Mouse (Mus musculus): ENCODE measurements around the gene Tenm3. TPM values are rescaled to one million over a fixed set of nuclear protein-coding genes. Genes with fewer than 3 reads are reported as not detected.

Gene Tenm3
- polyA plus RNA-seq, 1 experiment from 2014 or later = 57.1 TPM

DNA sequence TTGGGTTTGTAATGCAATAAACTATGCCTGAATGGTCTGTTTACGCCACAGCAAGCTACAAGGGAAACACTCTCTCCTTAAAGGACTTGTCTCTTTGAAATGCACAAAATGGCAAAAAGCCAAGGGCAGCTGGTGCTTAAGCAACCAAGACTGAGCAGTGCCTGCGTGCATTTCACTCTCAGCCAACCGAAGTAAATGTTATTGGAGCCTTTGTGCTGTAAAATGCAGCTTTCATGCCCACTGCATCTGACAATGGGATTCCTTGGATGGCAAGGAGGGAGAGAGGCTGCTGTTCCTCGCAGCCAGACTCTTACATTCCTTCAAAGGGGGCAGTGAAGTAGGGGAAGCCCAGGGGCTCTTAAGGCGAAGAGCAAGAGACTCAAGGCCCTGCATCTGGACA is 385.4 kb downstream of the Tenm3 start:
- no peak overlapping the region for H3K4me3 ChIP-seq (replicated peaks)
- WGBS = 8% methylated on average over 5 of the region's 5 CpGs
- peak; percentile 85 for ATAC-seq
- peaks cover 10% of the 10 kb centered on the region; the same call in 1 of the 2 replicates for H3K27me3 ChIP-seq
- H3K27ac ChIP-seq = peak overlapping the region; percentile 87
- H3K9me3 ChIP-seq = no peaks in the 10 kb centered on the region
- no peaks in the 10 kb centered on the region for H3K36me3 ChIP-seq
- H3K4me2 ChIP-seq (replicated peaks) = 0 out of 2 replicates have a peak overlapping the region, but pooled peaks have one; percentile 9
- H3K4me1 ChIP-seq (replicated peaks) = peaks cover 47% of the 10 kb centered on the region
- H3K9ac ChIP-seq (replicated peaks) = peak overlapping the region; percentile 43; the same call in 1 of the 2 replicates

DNA sequence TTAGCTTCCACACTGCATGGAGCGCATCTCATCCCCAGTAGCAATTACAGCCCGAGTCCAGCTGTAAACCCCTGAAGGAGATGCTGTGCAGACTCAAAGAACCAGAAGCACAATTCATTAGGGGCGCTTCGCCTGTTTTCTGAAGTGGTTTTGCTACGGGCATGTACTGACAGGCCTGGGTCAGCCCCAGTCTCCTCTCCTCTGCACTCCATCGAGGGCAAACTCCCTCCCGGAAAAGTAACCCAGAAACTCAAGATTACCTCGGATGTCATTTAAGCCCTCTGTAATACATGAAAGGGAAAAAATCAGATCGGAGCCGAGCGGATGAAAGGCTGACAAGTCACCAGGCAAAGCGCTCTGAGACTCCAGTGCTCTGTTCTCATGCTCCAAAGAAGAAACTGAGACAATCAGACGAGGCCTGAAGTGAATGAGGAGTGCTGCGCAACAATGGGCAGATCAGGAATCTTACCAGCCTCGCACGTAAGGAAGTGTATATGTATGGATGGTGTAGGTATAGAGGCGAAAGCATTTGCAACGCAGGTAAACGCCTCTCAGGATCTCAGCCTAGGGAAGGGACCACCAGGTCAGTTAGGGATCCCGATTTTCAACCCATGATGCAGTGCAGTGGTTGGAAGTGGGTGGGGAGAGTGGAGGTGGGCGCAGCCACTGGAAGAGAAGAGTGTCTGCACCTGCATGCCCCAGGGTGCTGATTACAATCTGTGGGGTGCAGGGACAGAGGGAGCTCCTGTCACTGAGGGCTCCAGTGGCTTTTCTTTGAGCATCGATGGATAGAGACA is 387.2 kb downstream of the Tenm3 start:
- WGBS = 13% methylated on average over 22 of the region's 22 CpGs
- Histone ChIP-seq H3K27ac (peak overlapping the region; percentile 79), H3K9me3 (no peaks in the 10 kb centered on the region), H3K36me3 (no peaks in the 10 kb centered on the region), H3K4me1 (replicated peaks) (peaks cover 52% of the 10 kb centered on the region), H3K4me3 (replicated peaks) (peak overlapping the region; percentile 8; the same call in 1 of the 2 replicates), H3K9ac (replicated peaks) (peak overlapping the region; percentile 45; the same call in 1 of the 2 replicates), H3K4me2 (replicated peaks) (peak overlapping the region; percentile 42), H3K27me3 (peaks cover 11% of the 10 kb centered on the region; the same call in 1 of the 2 replicates)
- peak; percentile 50 for ATAC-seq

DNA sequence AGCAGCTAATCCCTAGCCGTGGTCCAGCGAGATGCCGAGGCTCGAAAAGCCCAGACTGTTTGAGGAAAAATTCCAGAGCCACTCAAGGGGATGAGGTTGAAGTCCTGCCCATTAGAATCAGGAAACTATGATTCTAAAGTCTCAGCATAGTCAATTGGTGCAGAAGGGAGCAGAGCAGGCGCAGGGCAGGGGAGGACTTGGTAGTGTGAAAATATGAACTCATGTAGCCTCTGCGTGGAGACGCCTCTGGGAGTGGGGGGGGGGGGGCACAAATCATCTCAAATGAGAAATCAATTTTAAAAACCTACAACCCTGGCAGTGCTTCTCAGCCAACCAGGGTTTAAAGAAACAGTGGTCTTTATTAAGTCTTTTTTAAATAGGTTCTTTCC is 392.5 kb downstream of the Tenm3 start:
- H3K4me1 ChIP-seq (replicated peaks) = peaks cover 47% of the 10 kb centered on the region
- no peak for ATAC-seq
- H3K9me3 ChIP-seq = no peaks in the 10 kb centered on the region
- WGBS = 14% methylated on average over 7 of the region's 7 CpGs
- H3K36me3 ChIP-seq = no peaks in the 10 kb centered on the region
- no peak overlapping the region for H3K4me3 ChIP-seq (replicated peaks)
- no peak overlapping the region for H3K9ac ChIP-seq (replicated peaks)
- H3K27ac ChIP-seq = no peak overlapping the region
- H3K4me2 ChIP-seq (replicated peaks) = peak overlapping the region; percentile 26
- 0 out of 2 replicates have a peak, but pooled peaks cover 11% of the 10 kb centered on the region for H3K27me3 ChIP-seq

DNA sequence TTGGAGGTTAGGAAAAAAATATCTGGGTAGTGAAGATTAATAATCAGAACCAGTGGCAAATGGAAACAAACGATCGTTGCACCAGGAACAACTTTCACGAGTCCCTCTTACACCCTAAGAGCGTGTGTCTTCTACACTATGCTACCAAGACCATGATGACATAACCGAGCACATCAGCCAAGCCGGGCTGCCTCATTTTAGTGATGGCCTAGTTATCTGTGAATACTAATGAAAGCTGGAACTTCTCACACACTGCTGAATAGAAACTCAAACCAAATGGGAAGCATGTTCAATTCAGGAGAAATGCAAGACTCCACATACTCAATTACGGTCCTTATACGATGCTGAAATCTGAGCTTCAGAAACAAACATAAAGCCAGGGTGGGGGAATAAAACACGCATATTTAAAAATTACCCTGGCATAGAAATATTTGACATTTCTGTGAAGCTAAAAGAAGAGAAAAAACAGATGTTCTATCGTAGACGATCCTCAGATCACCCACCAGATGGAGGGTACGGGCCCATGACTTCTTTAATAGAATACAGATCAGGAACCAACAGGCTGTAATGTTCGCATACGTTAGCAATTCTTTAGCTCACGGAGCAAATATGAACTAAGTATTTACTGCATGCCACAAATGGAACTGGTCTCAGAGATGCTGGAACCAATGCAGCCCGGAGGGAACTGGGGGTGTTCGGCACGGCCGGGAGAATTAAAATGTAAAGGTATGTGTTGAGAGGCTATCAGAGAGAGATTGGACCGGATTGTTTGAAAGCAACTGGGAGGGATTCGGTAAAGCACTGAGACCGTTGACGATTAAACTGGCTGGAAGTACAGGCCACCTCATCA is 393.1 kb downstream of the Tenm3 start:
- no peaks in the 10 kb centered on the region for H3K36me3 ChIP-seq
- no peak for ATAC-seq
- H3K4me3 ChIP-seq (replicated peaks) = no peak overlapping the region
- H3K4me1 ChIP-seq (replicated peaks) = peaks cover 41% of the 10 kb centered on the region
- no peak overlapping the region for H3K9ac ChIP-seq (replicated peaks)
- peak overlapping the region; percentile 26 for H3K4me2 ChIP-seq (replicated peaks)
- no peak overlapping the region for H3K27ac ChIP-seq
- 46% methylated on average over 23 of the region's 23 CpGs for WGBS
- no peaks in the 10 kb centered on the region for H3K9me3 ChIP-seq
- 0 out of 2 replicates have a peak, but pooled peaks cover 11% of the 10 kb centered on the region for H3K27me3 ChIP-seq

DNA sequence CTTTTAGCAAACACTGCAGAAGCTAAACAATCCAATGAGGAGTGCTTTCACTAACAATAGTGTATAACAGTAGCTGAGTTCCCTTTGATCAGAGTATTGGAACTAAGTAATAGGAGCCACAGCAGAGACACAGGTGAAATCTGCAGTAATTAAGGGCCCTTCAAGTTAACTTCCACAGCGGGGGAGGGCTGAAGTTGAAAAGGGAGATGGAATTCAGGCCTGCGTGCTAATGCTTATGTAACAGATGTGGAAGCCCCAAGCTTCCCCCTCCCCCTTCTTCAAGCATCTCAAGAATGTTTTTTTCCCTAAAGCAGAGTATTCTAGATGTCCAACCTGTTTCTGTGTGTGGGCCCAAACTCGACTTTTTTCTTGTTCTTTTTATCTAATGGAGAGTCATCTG is 394.1 kb downstream of the Tenm3 start:
- no peak overlapping the region for H3K27ac ChIP-seq
- WGBS = 3% methylated on average over 3 of the region's 3 CpGs
- no peaks in the 10 kb centered on the region for H3K36me3 ChIP-seq
- ATAC-seq = no peak
- no peaks in the 10 kb centered on the region for H3K9me3 ChIP-seq
- no peak overlapping the region for H3K4me3 ChIP-seq (replicated peaks)
- peaks cover 36% of the 10 kb centered on the region for H3K4me1 ChIP-seq (replicated peaks)
- H3K9ac ChIP-seq (replicated peaks) = no peak overlapping the region
- 0 out of 2 replicates have a peak, but pooled peaks cover 11% of the 10 kb centered on the region for H3K27me3 ChIP-seq
- H3K4me2 ChIP-seq (replicated peaks) = no peak overlapping the region

DNA sequence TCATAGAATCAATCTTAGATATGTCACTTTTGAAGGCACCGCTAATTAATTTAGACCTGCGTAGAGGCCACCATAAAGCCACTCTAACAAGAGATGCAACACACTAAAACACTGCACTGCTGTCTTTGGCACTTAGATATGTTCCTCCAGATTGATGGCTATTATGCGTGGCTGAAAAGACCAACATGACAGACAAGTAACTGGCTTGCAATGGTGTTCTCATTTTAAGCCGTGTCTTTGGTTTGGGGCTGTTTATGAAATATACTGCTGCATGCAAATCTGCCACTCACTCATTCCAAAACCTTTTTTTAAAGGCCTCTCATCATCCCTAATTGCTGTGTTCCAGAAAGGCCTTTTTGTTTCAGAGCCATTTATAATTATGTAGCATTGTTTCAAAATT is 398.1 kb downstream of the Tenm3 start:
- Histone ChIP-seq H3K9me3 (no peaks in the 10 kb centered on the region), H3K4me1 (replicated peaks) (peaks cover 22% of the 10 kb centered on the region), H3K36me3 (no peaks in the 10 kb centered on the region), H3K9ac (replicated peaks) (no peak overlapping the region), H3K4me3 (replicated peaks) (no peak overlapping the region), H3K4me2 (replicated peaks) (no peak overlapping the region), H3K27ac (no peak overlapping the region), H3K27me3 (no peaks in the 10 kb centered on the region)
- 88% methylated on average over 4 of the region's 4 CpGs for WGBS
- ATAC-seq = no peak

DNA sequence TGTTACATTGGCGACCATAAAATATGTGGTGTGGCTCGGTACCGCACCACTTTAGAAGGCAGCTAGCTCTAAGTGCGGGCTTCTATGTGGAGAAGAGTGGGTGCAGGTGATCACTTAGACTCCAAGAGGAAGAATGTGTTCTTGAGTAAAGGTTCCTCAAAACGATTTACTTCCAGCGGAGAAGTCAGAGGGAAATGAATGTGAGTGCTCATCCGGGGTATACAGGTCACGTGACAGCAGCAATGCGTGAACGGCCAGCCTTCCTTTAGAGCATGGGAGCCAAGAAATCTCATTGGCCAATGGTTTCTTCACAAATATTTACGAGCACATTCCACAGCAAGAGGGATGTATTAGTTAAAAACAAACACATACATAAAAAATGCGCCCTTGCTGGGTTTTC is 404.3 kb downstream of the Tenm3 start:
- WGBS = 83% methylated on average over 12 of the region's 12 CpGs
- no peak overlapping the region for H3K9ac ChIP-seq (replicated peaks)
- no peak for ATAC-seq
- no peak overlapping the region for H3K27ac ChIP-seq
- no peak overlapping the region for H3K4me3 ChIP-seq (replicated peaks)
- H3K9me3 ChIP-seq = no peaks in the 10 kb centered on the region
- no peak overlapping the region for H3K4me2 ChIP-seq (replicated peaks)
- no peaks in the 10 kb centered on the region for H3K36me3 ChIP-seq
- H3K27me3 ChIP-seq = no peaks in the 10 kb centered on the region
- peaks cover 25% of the 10 kb centered on the region for H3K4me1 ChIP-seq (replicated peaks)

DNA sequence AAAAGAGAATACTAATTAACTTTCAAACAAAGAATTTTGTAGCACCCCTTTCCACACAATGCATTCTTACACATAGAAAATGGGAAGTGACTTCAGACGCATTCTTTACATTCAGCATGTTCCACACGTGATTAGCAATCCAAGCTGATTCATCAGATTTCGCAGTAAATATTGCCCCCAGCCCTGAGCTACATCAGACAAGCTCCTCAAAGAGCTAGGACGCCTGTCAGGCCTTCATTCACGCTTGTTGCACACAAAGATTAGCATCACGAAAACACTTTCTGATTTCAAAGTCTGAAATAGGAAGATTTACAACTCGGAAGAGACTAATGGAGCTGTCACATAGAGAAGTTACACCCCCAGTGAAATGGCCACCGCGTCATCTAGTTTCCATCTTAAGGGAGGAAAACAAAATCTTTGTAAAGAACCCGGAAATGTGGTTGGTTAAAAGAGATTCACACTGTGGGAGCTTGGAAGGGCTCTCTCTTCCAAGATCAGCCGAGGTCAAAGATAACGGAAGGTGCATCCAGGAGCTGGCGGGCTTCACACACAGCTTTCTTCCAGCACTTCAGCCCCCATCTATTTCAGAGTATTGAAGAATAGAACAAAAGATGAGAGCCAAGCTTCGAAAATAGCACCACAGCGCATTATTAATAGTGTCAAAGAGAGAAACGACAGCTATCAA is 406.1 kb downstream of the Tenm3 start:
- Histone ChIP-seq H3K36me3 (no peaks in the 10 kb centered on the region), H3K9me3 (no peaks in the 10 kb centered on the region), H3K4me2 (replicated peaks) (peak overlapping the region; percentile 28), H3K27ac (peak overlapping the region; percentile 0; the same call in 1 of the 2 replicates), H3K4me1 (replicated peaks) (peaks cover 25% of the 10 kb centered on the region), H3K4me3 (replicated peaks) (no peak overlapping the region), H3K9ac (replicated peaks) (no peak overlapping the region), H3K27me3 (no peaks in the 10 kb centered on the region)
- 7% methylated on average over 16 of the region's 16 CpGs for whole genome bisulfite sequencing
- ATAC-seq = peak; percentile 66

DNA sequence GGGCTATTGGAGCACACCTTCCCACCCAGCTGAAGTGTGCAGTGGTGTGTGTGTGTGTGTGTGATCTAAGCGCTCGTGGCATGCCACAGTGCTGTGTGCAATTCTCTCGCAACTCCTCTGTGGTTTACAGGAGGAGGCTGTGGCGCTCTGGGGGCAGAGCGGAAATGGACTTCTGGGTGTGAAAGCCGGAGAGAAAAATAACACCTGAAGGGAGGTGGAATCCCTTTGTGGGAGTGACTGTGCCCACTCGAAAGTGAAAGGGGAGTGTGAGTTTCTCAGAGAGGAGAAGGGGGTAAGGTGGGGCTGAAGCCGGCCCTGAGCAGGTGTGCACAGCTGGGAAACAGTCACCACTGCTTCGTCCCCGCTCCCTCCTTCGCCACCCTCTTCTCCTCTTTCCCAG is 418.6 kb downstream of the Tenm3 start:
- no peak for ATAC-seq
- Histone ChIP-seq H3K27me3 (no peaks in the 10 kb centered on the region), H3K9me3 (no peaks in the 10 kb centered on the region), H3K4me1 (replicated peaks) (0 out of 2 replicates have a peak, but pooled peaks cover 3% of the 10 kb centered on the region), H3K36me3 (no peaks in the 10 kb centered on the region), H3K4me2 (replicated peaks) (no peak overlapping the region), H3K27ac (no peak overlapping the region), H3K9ac (replicated peaks) (no peak overlapping the region), H3K4me3 (replicated peaks) (no peak overlapping the region)
- WGBS = 85% methylated on average over 11 of the region's 11 CpGs

DNA sequence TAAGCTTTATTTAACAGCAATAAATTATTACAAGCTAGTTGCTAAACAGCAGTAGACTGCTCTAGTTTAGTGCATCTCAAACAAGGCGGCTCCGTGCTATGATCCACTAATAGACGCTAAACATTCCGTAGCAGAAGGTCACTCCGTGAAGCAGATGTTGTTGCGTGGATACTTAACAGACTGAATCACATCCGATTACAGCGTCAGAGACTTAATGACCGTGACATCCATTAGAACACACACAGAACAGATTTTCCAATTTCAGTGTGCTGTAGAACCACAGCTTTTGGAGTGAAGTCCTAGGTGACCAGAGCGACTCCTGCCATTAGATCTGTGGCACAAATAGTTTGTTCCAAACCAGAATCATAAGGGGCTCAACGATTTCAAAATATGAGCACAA is 426.0 kb downstream of the Tenm3 start:
- Histone ChIP-seq H3K9ac (replicated peaks) (no peak overlapping the region), H3K4me1 (replicated peaks) (peaks cover 3% of the 10 kb centered on the region; the same call in 1 of the 2 replicates), H3K4me2 (replicated peaks) (no peak overlapping the region), H3K36me3 (peaks cover 11% of the 10 kb centered on the region; the same call in 1 of the 2 replicates), H3K4me3 (replicated peaks) (no peak overlapping the region), H3K27me3 (no peaks in the 10 kb centered on the region), H3K27ac (no peak overlapping the region), H3K9me3 (no peaks in the 10 kb centered on the region)
- ATAC-seq = 0 out of 2 replicates have a peak, but pooled peaks have one; percentile 50
- WGBS = 48% methylated on average over 11 of the region's 11 CpGs

DNA sequence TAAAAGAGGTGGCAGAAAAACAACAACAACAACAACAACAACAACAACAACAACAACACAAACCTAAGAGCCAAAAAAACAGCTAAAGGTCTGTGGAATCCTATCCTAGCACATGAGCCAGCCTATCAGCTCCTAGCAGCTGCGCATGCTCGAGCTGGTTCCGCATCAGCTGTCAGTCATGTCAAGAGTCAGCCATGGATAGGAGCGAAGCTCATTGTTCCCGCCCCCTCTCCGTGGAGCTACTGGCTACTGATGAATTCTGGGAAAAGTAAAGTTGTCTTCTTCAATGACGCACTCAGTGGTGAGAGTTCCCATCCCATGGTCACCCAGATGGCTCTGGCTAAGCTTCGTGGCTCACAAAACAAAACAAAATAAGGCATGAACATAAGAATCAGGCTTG is 432.8 kb downstream of the Tenm3 start:
- H3K9me3 ChIP-seq = no peaks in the 10 kb centered on the region
- no peaks in the 10 kb centered on the region for H3K27me3 ChIP-seq
- no peak overlapping the region for H3K9ac ChIP-seq (replicated peaks)
- H3K36me3 ChIP-seq = peaks cover 17% of the 10 kb centered on the region
- no peaks in the 10 kb centered on the region for H3K4me1 ChIP-seq (replicated peaks)
- no peak overlapping the region for H3K27ac ChIP-seq
- H3K4me2 ChIP-seq (replicated peaks) = no peak overlapping the region
- no peak for ATAC-seq
- WGBS = 98% methylated on average over 8 of the region's 8 CpGs
- no peak overlapping the region for H3K4me3 ChIP-seq (replicated peaks)

All from midbrain, embryonic 13.5 days (tissue).